ENCODE assay signal across 29 mouse cellular contexts in the genomic region with DNA sequence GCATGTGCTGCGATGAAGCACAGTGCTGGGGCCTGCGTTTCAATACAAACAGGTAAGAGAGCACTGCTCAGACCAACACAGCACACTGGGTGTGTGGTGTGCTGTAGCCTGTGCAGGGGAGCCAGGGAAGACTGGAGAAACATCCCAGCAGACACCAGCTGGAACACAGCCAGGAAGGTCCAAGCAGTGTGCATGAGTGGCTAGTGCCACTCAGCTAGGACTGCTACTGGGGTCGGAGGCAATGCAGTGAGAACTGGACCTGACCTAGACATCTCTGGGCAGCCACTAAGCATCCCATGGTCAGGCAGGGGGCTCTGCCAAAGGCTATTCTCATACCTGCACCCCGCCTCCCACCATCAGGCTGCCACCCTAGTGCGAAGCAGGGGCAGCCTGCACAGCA. TPM values are rescaled to one million over a fixed set of nuclear protein-coding genes. Genes with fewer than 3 reads are reported as not detected.
DNase-seq lines count a peak whose midpoint lies in the region; ATAC-seq lines count a peak whose summit lies in the region.
"Had no signal": no experiment of that assay in that cellular context is flagged by ENCODE, and none has a peak within 500 bp of the region (broad histone marks: within the 10 kb centered on the region; RNA-seq: fewer than 3 reads in every experiment).

No protein-coding gene starts in this region.

- peaks cover 52% of the 10 kb centered on the region for H3K36me3 ChIP-seq in forebrain, embryonic 10.5 days (replicated peaks)
- H3K36me3 ChIP-seq in forebrain, embryonic 14.5 days (ENCODE audit: control insufficient read depth, insufficient read depth, low read length), result peaks cover 11% of the 10 kb centered on the region; the same call in 1 of the 2 replicates
- peaks cover 10% of the 10 kb centered on the region for H3K36me3 ChIP-seq in neural tube, embryonic 13.5 days

- no peak overlapping the region for H3K4me3 ChIP-seq in forebrain, embryonic 10.5 days
- no peak overlapping the region for H3K4me3 ChIP-seq in forebrain, embryonic 14.5 days (ENCODE audit: low read depth, low read length)
- no peak overlapping the region for H3K4me3 ChIP-seq in neural tube, embryonic 13.5 days
- H3K4me3 ChIP-seq: embryonic facial prominence, embryonic 12.5 days; erythroblast, embryonic 14.5 days; forebrain, embryonic 13.5 days; gastrocnemius, adult 2 months; heart, embryonic 12.5 days; heart, embryonic 15.5 days; hindbrain, embryonic 10.5 days; hindbrain, embryonic 13.5 days; intestine, embryonic 15.5 days had no signal

- DNase-seq in cerebellum, postnatal 14 days, result peak; percentile 39 to 58
- no peak for DNase-seq in cerebellum, adult 8-10 months
- DNase-seq in forebrain, embryonic 10.5 days (ENCODE audit: extremely low spot score, low spot score), result no peak
- DNase-seq in forebrain, embryonic 14.5 days (ENCODE audit: low spot score), result no peak
- DNase-seq in neural tube, embryonic 10.5 days (ENCODE audit: extremely low spot score, low spot score), result no peak
- DNase-seq: adrenal gland, postnatal 10 days; adrenal gland, postnatal 36 days; B cell, adult 2 months; cerebellum, adult 9-10 months; forebrain, postnatal 0 days; gastrocnemius, adult 2 months; gastrocnemius, postnatal 14 days; heart, adult 18-20 months; heart, postnatal 10 days; heart, postnatal 36 days; kidney, adult 11 months had no signal

- H3K27me3 ChIP-seq in forebrain, embryonic 10.5 days (ENCODE audit: poor library complexity, severe bottlenecking), result no peaks in the 10 kb centered on the region
- H3K27me3 ChIP-seq in forebrain, embryonic 14.5 days (replicated peaks; ENCODE audit: control insufficient read depth, insufficient read depth, low read length), result no peaks in the 10 kb centered on the region
- H3K27me3 ChIP-seq in neural tube, embryonic 13.5 days, result no peaks in the 10 kb centered on the region
- H3K27me3 ChIP-seq: CH12.LX; embryonic facial prominence, embryonic 12.5 days; forebrain, embryonic 13.5 days; heart, embryonic 12.5 days; heart, embryonic 15.5 days; hindbrain, embryonic 13.5 days; intestine, embryonic 15.5 days; Patski had no signal

- WGBS in forebrain, embryonic 10.5 days, result 89% methylated on average over 5 of the region's 5 CpGs
- WGBS in forebrain, embryonic 14.5 days, result 88% methylated on average over 5 of the region's 5 CpGs
- 93% methylated on average over 5 of the region's 5 CpGs for WGBS in neural tube, embryonic 13.5 days

- H3K27ac ChIP-seq in forebrain, embryonic 10.5 days, result 0 out of 2 replicates have a peak overlapping the region, but pooled peaks have one; percentile 4
- no peak overlapping the region for H3K27ac ChIP-seq in forebrain, embryonic 14.5 days (ENCODE audit: low read depth, low read length)
- no peak overlapping the region for H3K27ac ChIP-seq in neural tube, embryonic 13.5 days (replicated peaks)
- H3K27ac ChIP-seq: embryonic facial prominence, embryonic 12.5 days; forebrain, embryonic 13.5 days; gastrocnemius, adult 2 months; heart, embryonic 15.5 days; hindbrain, embryonic 10.5 days; hindbrain, embryonic 13.5 days; intestine, embryonic 15.5 days had no signal

- ATAC-seq in forebrain, embryonic 14.5 days, result no peak
- no peak for ATAC-seq in neural tube, embryonic 13.5 days (ENCODE audit: low read depth)
- ATAC-seq: forebrain, embryonic 13.5 days; forebrain, postnatal 0 days; hindbrain, embryonic 16.5 days; intestine, embryonic 15.5 days; Patski had no signal

- no peak overlapping the region for H3K9ac ChIP-seq in forebrain, embryonic 14.5 days (ENCODE audit: low read length)
- H3K9ac ChIP-seq in neural tube, embryonic 13.5 days, result peak overlapping the region; percentile 17; the same call in 1 of the 2 replicates
- H3K9ac ChIP-seq: embryonic facial prominence, embryonic 12.5 days; forebrain, postnatal 0 days; heart, embryonic 12.5 days; heart, embryonic 15.5 days; hindbrain, embryonic 13.5 days; intestine, embryonic 15.5 days had no signal

- H3K9me3 ChIP-seq in forebrain, embryonic 10.5 days, result no peaks in the 10 kb centered on the region
- H3K9me3 ChIP-seq in forebrain, embryonic 14.5 days (replicated peaks; ENCODE audit: control insufficient read depth, low read length), result no peaks in the 10 kb centered on the region
- no peaks in the 10 kb centered on the region for H3K9me3 ChIP-seq in neural tube, embryonic 13.5 days
- H3K9me3 ChIP-seq: embryonic facial prominence, embryonic 12.5 days; forebrain, embryonic 13.5 days; G1E; heart, embryonic 12.5 days; heart, embryonic 15.5 days; hindbrain, embryonic 10.5 days; hindbrain, embryonic 13.5 days; intestine, embryonic 15.5 days had no signal

- peaks cover 58% of the 10 kb centered on the region for H3K4me1 ChIP-seq in forebrain, embryonic 10.5 days
- peaks cover 8% of the 10 kb centered on the region; the same call in 1 of the 2 replicates for H3K4me1 ChIP-seq in forebrain, embryonic 14.5 days (ENCODE audit: control insufficient read depth, insufficient read depth, low read length)
- peaks cover 92% of the 10 kb centered on the region for H3K4me1 ChIP-seq in neural tube, embryonic 13.5 days (replicated peaks)

- no peak overlapping the region for H3K4me2 ChIP-seq in forebrain, embryonic 14.5 days (ENCODE audit: low read length)
- no peak overlapping the region for H3K4me2 ChIP-seq in neural tube, embryonic 13.5 days
- H3K4me2 ChIP-seq: embryonic facial prominence, embryonic 12.5 days; forebrain, embryonic 13.5 days; heart, embryonic 12.5 days; heart, embryonic 15.5 days; hindbrain, embryonic 13.5 days; intestine, embryonic 15.5 days had no signal

RNA-seq across cellular contexts. Expression of a gene that starts 5.5 kb away (rescaled TPM):
- 394 and 405 TPM in 2 replicates for polyA plus RNA-seq in forebrain, embryonic 10.5 days (2016; fragmentation: Nextera tagmentation; extraction: Ambion mirVana)
- 360 and 385 TPM in 2 replicates for polyA plus RNA-seq in forebrain, embryonic 14.5 days (2014; fragmentation: Nextera tagmentation; extraction: Ambion mirVana)
- 292 and 313 TPM in 2 replicates for polyA plus RNA-seq in neural tube, embryonic 13.5 days (2015; fragmentation: Nextera tagmentation; extraction: Ambion mirVana)

RNA-seq across cellular contexts. Expression of a gene that starts 39.4 kb away (rescaled TPM):
- polyA plus RNA-seq in forebrain, embryonic 10.5 days (2016; fragmentation: Nextera tagmentation; extraction: Ambion mirVana), result 0.06 TPM in 1 of 2 replicates, not detected in the other
- 0.21 and 0.28 TPM in 2 replicates for polyA plus RNA-seq in forebrain, embryonic 14.5 days (2014; fragmentation: Nextera tagmentation; extraction: Ambion mirVana)
- polyA plus RNA-seq in neural tube, embryonic 13.5 days (2015; fragmentation: Nextera tagmentation; extraction: Ambion mirVana), result 0.18 and 0.61 TPM in 2 replicates
- polyA plus RNA-seq: erythroblast, embryonic 14.5 days; G1E had no signal

Comparison
In these comparisons a context has a peak if more than half of its experiments do, and no peak if none do; other contexts are left out.
1. DNase-seq: peak in cerebellum, postnatal 14 days (2 of 2); none in cerebellum, adult 8-10 months (single experiment), forebrain, embryonic 10.5 days (single experiment), forebrain, embryonic 14.5 days (single experiment) and neural tube, embryonic 10.5 days (single experiment).